Mouse (Mus musculus): ENCODE data around the gene Rasgef1b.
A peak's percentile ranks its signal among the peaks of the same experiment; 100 is the strongest.
"Not testable (repeated sequence)": the region's sequence is repeated elsewhere in the genome, so short reads cannot be mapped to it uniquely, and the experiment has no call there.

Gene Rasgef1b

DNA sequence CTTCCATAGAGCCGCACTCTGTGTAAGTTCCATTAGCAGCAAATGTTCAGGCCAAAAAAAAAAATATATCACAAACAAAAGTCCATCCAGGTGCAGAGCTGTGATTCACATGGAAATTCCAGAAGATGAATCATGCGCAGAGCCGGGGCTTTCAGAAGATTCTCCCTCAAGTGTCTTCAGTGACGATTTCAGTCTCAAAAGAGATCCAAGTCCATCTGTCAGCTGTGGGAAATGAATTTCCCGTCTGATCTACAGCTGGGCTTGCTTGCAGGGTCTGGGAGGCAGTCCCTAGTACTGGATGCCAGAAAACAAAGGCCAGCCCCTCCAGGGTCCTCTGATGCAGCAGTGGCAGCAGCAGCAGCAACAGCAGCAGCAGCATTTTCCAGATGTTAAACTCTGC is 510.5 kb downstream of the Rasgef1b start:
- no peak for DNase-seq (ENCODE audit: low spot score in 2 of 2)

DNA sequence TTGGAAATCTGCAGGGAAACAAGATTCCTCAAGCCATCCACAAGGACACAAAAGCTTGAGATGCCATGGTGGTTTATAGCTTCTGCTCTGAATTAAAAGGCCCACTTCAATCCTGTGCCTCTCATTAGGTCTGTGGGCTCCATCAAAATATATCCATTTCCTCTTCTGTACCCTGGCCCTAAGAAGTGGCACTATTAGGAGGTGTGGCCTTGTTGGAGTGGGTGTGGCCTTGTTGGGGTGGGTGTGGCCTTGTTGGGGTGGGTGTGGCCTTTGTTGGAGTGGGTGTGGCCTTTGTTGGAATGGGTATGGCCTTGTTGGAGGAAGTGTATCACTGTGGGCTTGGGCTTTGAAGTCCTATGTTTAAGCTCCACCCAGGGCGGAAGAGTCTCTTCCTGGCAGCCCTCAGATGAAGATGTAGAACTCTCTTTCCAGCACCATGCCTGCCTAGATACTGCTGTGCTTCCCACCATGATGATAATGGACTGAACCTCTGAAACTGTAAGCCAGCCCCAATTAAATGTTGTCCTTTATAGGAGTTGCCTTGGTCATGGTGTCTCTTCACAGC is 512.2 kb downstream of the Rasgef1b start:
- DNase-seq (ENCODE audit: low spot score in 2 of 2), result not testable (repeated sequence)

DNA sequence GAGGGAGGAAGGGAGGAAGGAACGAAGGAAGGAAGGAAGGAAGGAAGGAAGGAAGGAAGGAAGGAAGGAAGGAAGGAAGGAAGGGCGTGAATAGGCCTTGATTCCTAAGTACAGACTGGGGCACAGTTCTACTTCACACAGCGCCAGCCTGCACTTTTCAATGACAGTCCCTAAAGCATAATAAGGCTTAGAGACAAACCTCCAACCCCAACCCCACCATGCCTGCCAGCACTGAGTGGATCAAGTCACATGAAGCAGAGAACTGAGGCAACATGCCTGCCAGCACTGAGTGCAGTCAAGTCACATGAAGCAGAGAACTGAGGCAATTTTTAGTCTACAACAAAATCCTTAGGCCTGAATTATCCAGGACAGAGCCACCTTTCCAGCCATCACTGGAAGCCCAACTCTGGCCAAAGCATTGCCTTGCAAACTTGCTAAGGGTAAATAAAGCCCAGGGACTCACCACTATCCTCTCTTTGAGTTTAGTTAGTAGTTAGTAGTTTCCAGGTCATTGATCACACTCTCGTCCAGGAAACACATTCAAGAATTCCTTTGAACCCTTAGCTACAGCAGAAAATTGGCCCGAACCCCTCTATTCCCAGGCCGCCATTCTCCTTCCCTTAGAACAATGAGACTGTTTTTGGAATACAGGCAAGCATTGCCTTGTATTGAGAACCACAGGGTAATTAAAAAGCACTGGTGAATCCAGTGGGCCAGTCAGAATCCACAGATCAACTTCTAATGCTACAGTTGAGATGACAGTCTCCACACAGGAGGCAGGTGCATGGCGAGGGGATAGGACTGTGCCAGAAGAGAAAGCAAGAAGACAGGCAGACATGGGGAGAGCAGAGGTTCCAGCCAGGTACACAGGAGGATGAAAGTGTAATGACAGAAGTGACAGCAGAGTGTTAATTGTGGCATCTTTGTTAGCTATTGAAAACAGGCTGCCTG is 513.4 kb downstream of the Rasgef1b start:
- no peak for DNase-seq (ENCODE audit: low spot score in 2 of 2)

DNA sequence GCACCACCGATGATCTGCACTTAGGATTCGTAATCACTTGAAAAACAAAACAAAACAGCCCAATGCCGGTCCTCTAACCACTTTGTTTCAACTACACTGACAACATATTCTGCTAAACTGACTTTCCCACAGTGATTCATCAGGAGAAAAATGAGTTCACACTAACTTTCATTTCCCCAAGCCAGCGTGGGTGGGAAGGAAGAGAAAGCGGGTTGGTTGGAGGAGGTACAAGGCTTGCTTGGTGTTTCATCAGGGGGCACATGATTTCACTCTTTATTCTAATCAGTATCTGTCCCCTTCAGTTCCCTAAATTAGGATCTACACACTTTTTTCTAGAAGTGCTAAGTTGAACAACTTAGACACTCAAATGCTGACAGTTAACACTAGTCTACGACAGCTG is 514.5 kb downstream of the Rasgef1b start:
- no peak for DNase-seq (ENCODE audit: low spot score in 2 of 2)

DNA sequence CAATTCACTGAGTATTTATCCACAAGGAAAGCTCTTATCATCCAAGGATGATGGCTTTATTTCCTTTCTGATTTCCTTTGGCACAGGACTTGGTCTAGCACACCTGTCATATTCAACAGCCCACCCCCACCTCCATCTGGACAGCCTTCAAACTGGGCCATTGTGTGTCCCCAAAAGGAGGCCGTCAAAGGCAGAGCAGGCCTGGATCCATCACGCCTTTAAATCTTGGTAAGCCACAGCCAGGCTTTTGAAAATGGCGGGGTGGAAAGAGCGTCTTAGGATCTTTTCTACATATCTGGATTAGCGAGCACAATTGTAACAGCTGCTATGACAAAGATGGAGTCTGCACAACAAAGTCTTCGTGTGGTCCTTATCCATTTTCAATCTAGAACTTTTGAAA is 515.7 kb downstream of the Rasgef1b start:
- no peak for DNase-seq (ENCODE audit: low spot score in 2 of 2)

DNA sequence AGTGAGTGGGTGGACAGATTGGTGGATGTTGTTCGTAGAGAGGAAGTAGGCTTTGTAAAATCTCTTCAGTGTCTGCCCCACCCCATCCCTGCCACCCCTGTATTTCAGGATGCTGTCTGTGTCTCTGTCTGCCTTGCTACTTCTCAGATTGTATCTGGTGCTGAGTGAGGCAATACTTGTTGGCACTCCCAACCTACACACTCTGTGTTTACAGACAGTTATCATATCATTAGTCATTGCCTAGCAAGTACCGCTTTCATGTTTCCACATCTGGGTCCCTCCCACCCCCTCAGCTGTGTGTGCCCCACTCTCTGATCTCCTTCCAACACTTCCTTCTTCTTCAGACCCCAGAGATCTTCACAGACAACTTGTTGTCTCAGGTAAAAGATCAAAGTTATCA is 525.4 kb downstream of the Rasgef1b start:
- DNase-seq (ENCODE audit: low spot score in 2 of 2), result no peak

DNA sequence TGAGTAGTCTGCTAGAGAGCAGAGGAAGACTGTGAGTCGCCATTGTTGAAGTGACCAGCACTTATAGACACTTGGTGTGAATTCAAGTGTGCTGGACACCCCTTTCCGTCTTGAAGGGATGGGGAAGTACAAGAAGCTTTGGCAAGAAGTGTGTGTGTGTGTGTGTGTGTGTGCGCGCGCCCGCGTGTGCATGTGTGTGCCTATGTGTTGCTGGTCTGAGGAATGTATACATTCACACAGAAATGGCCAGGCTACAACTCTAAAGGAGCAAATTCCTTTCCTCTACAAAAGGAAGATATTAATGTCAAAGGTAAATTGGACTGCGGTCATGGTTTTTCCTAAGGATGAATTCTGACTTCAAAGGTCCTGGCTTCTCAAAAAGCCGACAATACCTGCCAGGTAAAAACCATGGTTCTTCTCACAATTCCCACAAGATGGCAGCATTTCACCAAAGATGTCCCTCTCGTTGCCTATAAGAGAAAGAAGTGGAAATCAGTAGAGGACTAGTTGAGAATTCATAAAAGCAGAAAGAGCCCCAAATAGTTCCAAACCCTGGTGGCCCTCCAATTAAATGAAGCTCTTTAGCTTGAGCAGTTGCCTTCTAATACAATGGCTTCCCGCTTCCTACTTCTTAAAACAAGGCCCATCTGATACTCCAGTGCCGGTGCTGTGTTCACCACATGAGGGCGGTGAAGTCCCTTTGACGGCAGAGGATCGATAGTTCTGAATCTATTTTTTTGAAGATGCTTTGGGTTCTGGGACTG is 526.6 kb downstream of the Rasgef1b start:
- DNase-seq (ENCODE audit: low spot score in 2 of 2), result peak in 1 of 2 experiments; percentile 19

DNA sequence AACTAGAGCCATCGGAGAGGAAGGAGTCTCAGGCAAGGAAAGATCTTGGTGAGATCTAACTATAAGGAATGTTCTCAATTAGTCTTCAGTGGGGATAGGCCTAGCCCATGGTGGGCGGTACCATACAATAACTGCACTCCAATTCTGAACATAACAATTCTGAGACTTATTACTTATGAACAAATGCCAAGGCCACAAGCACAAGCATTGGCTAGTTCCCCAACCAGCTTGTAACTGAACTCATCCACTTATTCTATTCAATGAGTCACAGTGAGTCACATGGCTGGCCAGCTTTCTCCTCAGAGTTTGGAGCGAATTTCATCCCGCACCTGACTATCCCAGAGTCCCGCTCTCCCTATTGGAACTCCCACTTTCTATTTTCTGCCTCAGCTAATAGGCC is 533.4 kb downstream of the Rasgef1b start:
- no peak for DNase-seq (ENCODE audit: low spot score in 2 of 2)

DNA sequence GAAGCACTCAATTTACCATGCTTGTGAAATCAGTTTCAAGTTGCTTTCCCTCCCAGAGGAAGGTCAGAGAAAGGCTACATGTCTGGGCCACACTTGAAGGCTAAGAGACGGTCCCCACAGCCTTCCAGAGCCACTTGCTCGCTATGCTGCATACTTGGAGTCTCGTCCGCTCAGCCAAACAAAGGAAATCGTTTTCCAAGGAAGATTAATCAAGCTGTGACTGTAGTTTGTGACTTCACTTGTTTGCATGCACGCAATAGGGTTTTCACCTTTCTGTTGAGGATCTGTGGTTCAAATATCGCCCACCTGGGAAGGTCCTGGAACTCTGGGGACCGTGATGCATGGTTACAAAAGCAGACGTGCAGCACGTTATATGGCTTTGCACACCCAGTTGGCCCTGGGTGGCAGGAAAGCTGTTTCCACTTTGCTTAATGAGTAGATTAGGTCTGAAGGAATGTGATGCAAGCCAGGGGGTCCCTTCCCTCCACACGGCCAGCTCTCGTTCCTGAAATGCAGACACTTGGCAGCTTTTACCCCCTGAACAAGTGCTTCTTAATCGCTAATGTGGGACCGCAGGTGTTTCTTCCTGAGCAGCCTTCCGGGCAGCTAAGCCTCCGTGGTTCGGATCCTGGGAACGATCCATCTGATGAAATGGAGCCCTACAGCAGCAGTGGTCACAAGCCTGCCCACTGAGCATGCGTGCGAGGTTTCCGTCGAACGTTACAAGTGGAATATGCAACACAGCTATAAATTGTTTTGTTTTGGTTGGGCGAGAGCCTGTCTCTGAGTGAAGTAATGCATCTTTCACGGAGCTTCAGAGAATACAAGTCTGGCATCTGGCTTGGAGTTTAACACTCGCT is 537.7 kb downstream of the Rasgef1b start:
- DNase-seq (ENCODE audit: low spot score in 2 of 2), result no peak

DNA sequence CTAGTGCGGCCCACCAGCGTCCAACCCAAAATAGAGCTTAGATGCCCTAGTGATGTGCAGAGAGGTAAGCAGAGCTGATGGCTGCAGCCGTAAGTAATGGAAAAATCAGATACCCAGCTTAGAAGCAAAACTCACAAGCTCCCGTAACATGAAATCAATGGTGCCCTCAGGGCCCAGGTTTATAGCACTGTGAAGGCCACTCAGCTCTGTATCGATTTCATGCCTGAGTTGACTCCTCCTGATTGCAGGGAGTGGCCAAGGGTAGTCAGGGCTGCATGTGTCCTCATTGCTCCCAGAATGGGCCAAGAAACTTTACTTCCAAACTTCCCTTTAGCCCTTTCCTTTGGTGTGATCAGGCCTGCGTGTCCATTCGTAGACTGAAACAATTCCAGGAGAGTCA is 545.2 kb downstream of the Rasgef1b start:
- no peak for DNase-seq (ENCODE audit: low spot score in 2 of 2)

DNA sequence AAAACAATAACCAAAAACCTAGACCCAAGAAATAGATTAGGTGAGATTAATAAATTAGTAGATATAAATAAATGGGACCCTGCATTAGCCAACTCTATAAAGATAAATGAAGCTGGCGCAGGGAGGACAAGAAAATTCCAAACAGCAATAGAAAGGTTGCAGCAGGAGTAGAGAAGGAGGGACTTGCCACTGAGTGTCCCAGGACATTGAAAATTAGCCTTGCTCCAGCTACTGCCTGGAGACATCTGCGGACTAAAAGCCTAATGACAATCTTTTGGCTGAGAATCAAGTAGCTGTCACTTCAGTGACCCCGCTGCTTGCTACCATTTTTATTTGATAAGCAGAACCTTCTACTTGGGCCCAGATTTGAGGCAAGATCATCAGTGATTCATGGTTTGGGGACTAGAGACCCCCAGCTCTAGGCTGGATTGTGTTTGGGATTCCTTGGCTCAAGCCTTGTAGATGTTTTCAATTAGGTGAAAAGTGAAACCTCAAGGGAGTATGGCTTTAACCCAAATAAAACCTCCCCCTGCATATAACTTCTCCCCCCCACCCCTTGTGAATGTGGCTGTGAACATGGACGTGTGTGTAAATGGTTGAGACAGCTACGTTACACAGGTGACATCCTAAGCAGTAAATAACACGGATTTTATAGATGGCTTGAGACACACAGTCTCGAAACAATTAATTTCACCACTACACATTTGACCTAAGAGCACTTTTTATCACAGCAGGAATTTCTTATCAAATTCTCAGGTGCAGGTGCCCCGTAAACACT is 554.1 kb downstream of the Rasgef1b start:
- DNase-seq (ENCODE audit: low spot score in 2 of 2), result no peak

DNA sequence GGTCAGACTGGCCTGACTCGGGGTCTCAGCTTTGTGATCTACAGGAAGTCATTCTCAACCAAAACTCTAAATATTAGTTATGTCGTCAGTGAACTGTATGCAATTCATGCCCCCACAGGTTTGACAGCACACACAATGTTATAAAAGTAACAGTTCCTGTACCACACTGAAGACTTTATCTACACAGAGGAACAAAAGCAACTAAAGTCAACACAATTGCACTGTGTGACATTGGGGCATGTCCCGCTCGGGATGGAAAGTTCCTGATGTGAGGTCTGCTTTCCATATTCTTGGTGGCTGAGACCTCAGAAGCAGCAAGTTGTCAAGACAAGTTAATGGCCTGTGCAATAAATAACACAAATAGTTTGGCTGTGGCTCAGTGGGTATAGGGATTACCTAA is 559.0 kb downstream of the Rasgef1b start:
- DNase-seq (ENCODE audit: low spot score in 2 of 2), result no peak

DNA sequence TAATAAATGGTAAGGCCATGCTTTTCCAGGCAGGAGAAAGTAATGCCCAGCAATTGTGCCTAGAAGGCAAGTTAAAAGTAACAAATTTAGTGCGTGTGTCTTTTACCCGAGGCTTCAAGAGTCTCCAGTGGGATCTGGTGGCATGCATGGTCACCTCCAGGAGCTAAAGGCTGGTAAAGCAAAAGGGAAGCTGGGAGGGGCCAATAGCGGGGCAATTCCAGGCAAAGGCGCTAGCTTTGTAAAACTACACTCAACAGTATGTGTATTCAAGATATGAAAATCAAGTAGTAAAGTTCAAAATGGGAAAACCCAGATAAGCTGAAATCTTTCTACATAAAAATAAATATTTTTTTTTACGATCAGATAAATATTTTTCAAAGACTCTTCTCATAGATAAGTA is 561.1 kb downstream of the Rasgef1b start:
- no peak for DNase-seq (ENCODE audit: low spot score in 2 of 2)
